8 mouse cellular contexts compared by ENCODE assay signal in the genomic region with DNA sequence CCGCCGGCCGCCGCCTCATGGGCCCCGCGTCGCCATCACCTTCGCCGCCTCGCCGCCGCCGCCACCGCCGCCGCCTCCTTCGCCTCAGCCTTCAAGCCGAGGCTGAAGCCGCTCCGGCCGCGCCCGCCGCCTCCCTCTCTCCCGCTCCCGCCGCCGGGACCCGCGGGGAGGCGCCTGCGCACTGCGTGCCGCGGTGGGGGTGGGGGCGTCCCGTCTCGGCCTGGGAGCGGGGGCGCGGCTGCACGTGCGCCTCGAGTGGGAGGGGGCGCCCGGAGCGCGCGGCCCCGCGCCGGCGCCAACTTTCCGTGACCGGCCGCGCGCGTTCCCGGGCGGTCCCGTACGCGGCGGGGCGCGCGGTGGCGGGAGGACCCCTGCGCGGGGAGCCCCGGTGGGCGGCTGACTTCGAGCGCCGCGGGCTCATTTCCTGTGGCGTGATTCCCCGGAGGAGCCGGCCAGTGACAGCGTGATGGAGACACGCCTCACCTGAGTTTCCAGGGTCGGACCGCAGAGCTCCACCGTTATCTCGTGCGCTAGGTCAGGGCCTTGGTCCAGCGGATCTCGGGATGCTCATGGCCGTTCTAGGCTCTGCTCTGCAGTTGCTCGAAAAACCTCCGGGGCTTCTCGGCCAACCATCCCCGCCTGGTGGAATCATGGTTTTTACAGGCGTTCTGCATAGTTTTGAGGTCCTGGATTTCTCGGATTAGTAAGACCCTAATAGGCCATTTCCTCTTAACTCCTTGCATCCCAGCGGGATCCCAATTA. TPM values are rescaled to one million over a fixed set of nuclear protein-coding genes. Genes with fewer than 3 reads are reported as not detected.
A peak's percentile ranks its signal among the peaks of the same experiment; 100 is the strongest.
DNase-seq lines count a peak whose midpoint lies in the region; ATAC-seq lines count a peak whose summit lies in the region.

TSS of gene Gjc1 (minus strand) at position 680 of the 762 bp plus-strand sequence.

- no peaks in the 10 kb centered on the region for H3K9me3 ChIP-seq in hindbrain, embryonic 12.5 days (replicated peaks)
- H3K9me3 ChIP-seq in midbrain, embryonic 13.5 days = no peaks in the 10 kb centered on the region

- H3K4me3 ChIP-seq in hindbrain, embryonic 12.5 days = peak within 1 kb of the TSS; percentile 95
- peak within 1 kb of the TSS; percentile 86 for H3K4me3 ChIP-seq in midbrain, embryonic 13.5 days (replicated peaks)

- H3K36me3 ChIP-seq in hindbrain, embryonic 12.5 days = no peaks in the 10 kb centered on the region
- H3K36me3 ChIP-seq in midbrain, embryonic 13.5 days = no peaks in the 10 kb centered on the region

- H3K27me3 ChIP-seq in hindbrain, embryonic 12.5 days = peaks cover 10% of the 10 kb centered on the region
- H3K27me3 ChIP-seq in midbrain, embryonic 13.5 days = peaks cover 17% of the 10 kb centered on the region

- peak within 1 kb of the TSS; percentile 85 for H3K4me2 ChIP-seq in hindbrain, embryonic 12.5 days (replicated peaks)
- H3K4me2 ChIP-seq in midbrain, embryonic 13.5 days (replicated peaks) = peak within 1 kb of the TSS; percentile 91

- peak within 1 kb of the TSS; percentile 97 for H3K27ac ChIP-seq in hindbrain, embryonic 12.5 days
- H3K27ac ChIP-seq in midbrain, embryonic 13.5 days = peak within 1 kb of the TSS; percentile 96

- ATAC-seq in CD4-positive, CD25-positive, alpha-beta regulatory T cell, adult 4 months = no peak
- ATAC-seq in hindbrain, embryonic 12.5 days (ENCODE audit: low FRiP score) = peak; percentile 84
- ATAC-seq in midbrain, embryonic 13.5 days = peak; percentile 88

- peak within 1 kb of the TSS; percentile 98 for H3K9ac ChIP-seq in hindbrain, embryonic 12.5 days
- H3K9ac ChIP-seq in midbrain, embryonic 13.5 days (replicated peaks) = peak within 1 kb of the TSS; percentile 93

- WGBS in hindbrain, embryonic 12.5 days = under 1% methylated on average over 21 of the region's 97 CpGs
- under 1% methylated on average over 74 of the region's 97 CpGs for WGBS in midbrain, embryonic 13.5 days

- intact Hi-C loops in left cerebral cortex, postnatal 4 days (cut with DNase I) = loop anchor here (5.0 kb wide), 1 partner anchor 42 kb away; no protein-coding TSS in a partner anchor

- DNase-seq in CD4-positive, CD25-positive, alpha-beta regulatory T cell, adult 2 months (ENCODE audit: low read depth, low spot score) = peak; percentile 29
- peak; percentile 43 for DNase-seq in cerebellum, adult 8-10 months
- peak; percentile 9 to 27 for DNase-seq in frontal cortex, postnatal 25 days (ENCODE audit: low spot score in 2 of 2)
- peak; percentile 79 for DNase-seq in left cerebral cortex, postnatal 4 days
- DNase-seq in testis, postnatal 10 days (ENCODE audit: low spot score) = peak; percentile 87

- peaks cover 32% of the 10 kb centered on the region for H3K4me1 ChIP-seq in hindbrain, embryonic 12.5 days
- peaks cover 38% of the 10 kb centered on the region for H3K4me1 ChIP-seq in midbrain, embryonic 13.5 days (replicated peaks)

RNA-seq across cellular contexts. Expression of gene Gjc1, which starts in this region (rescaled TPM):
- under 1 TPM in 1 of 2 experiments, not detected in 1; 0.28 TPM for polyA plus RNA-seq in CD4-positive, CD25-positive, alpha-beta regulatory T cell, adult 4 months (2017; shearing (Covaris generic))
- polyA plus RNA-seq in hindbrain, embryonic 12.5 days (2016; fragmentation: Nextera tagmentation; extraction: Ambion mirVana) = 77.6 and 81.3 TPM in 2 replicates
- total RNA-seq in left cerebral cortex, postnatal 4 days (2021) = 10 to 100 TPM; 46.7 to 60.2 TPM
- polyA plus RNA-seq in midbrain, embryonic 13.5 days (2015; fragmentation: Nextera tagmentation; extraction: Ambion mirVana) = 49.6 and 53.3 TPM in 2 replicates

Comparison
In these comparisons a context has a peak if more than half of its experiments do, and no peak if none do; other contexts are left out.
1. RNA of gene Gjc1 (polyA plus RNA-seq): 77.6 to 81.3 TPM in hindbrain, embryonic 12.5 days and 49.6 to 53.3 TPM in midbrain, embryonic 13.5 days; 0.28 TPM in CD4-positive, CD25-positive, alpha-beta regulatory T cell, adult 4 months; every median in the first group is over 10 times any median in the second.
2. DNase-seq: peak in every context shown above with its lines; median percentile 87 in testis, postnatal 10 days; 79 in left cerebral cortex, postnatal 4 days; 43 in cerebellum, adult 8-10 months; 29 in CD4-positive, CD25-positive, alpha-beta regulatory T cell, adult 2 months; 18 in frontal cortex, postnatal 25 days.